Mouse (Mus musculus): ENCODE measurements around the gene Prkd1. TPM values are rescaled to one million over a fixed set of nuclear protein-coding genes. Genes with fewer than 3 reads are reported as not detected.

Gene Prkd1
- polyA plus RNA-seq, 1 experiment = 0.28 TPM

DNA sequence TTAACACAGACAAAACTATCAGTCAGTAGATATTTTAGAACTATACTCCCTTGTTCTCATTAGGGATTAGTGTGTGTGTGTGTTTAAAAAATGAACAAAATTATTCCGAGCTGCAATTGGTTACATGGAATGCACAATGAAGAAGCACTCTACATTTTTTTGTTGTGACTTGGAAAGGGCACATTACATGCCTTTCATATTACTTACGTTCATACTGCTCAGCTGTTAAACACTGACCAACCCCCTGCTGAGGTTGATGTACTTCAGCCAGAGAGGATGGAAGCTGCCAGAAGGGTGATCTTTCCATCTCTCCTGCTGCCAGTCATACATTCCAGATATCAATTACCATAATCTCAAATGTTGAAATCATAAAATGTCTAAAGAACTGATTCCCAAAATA is 134.4 kb downstream of the Prkd1 start:
- H3K4me3 ChIP-seq (ENCODE audit: insufficient read depth, poor library complexity, severe bottlenecking) = no peak overlapping the region
- H3K27me3 ChIP-seq (ENCODE audit: control insufficient read depth, insufficient read depth, insufficient read length) = no peaks in the 10 kb centered on the region
- TF ChIP-seq FOSL1 (IDR thresholded peaks at IDR 0.05; ENCODE audit: insufficient read depth, low read length, poor library complexity, severe bottlenecking) = no peak
- TF ChIP-seq CTCF (IDR thresholded peaks at IDR 0.05; ENCODE audit: control insufficient read depth, insufficient read depth, insufficient read length) = no peak
- TF ChIP-seq MYOD1 (IDR thresholded peaks at IDR 0.05; ENCODE audit: control insufficient read depth, insufficient read length, low read depth) = no peak
- TF ChIP-seq MAX (IDR thresholded peaks at IDR 0.05) = no peak
- no peak for TF ChIP-seq USF1 (IDR thresholded peaks at IDR 0.05; ENCODE audit: low read depth)
- no peak for TF ChIP-seq CEBPB (IDR thresholded peaks at IDR 0.05; ENCODE audit: low read depth)
- no peak for TF ChIP-seq MYOG (IDR thresholded peaks at IDR 0.05; ENCODE audit: control insufficient read depth, extremely low read depth, insufficient read length)
- no peak overlapping the region for H3ac ChIP-seq (ENCODE audit: control insufficient read depth, insufficient read length, low read depth)
- H3K79me2 ChIP-seq (ENCODE audit: control insufficient read depth, insufficient read depth) = no peaks in the 10 kb centered on the region
- H3K79me3 ChIP-seq (ENCODE audit: low read depth) = no peaks in the 10 kb centered on the region
- no peaks in the 10 kb centered on the region for H3K36me3 ChIP-seq (ENCODE audit: control insufficient read depth, insufficient read depth)

DNA sequence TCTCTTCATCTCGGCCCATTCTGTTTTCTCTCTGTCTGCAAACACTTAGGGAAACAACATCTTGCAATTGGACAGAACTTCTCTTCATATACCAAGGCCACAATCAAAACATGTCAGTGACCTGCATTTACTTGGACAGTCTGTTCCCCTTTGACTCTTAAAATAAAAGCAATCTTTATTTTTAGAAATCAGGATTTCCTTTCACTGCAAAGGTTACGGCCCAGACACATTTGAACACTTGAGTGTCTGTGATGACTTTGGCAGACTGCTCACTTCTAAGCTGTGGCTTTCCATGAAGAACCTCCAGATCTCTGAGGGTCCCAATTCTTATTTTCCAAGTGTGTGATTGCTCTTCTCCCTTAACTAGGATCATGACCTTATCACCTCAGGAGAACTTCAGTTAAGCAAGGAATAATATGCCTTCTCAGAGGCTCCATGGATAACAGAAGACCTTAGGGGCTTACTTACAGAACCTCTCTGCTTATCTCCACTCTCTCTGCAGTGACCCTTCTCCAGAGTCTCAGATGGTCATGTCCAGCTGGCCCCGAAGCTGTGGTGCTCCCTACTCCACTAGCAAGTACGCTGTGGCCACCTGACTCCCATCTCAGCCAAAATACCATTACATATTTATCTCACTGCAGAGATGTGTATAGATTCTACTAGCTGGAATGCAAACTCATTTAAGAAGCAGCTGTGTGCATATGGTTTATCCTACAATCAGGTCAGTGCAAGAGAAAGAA is 137.2 kb downstream of the Prkd1 start:
- Histone ChIP-seq H3ac (ENCODE audit: control insufficient read depth, insufficient read length, low read depth) (no peak overlapping the region), H3K79me3 (ENCODE audit: low read depth) (no peaks in the 10 kb centered on the region), H3K27me3 (ENCODE audit: control insufficient read depth, insufficient read depth, insufficient read length) (no peaks in the 10 kb centered on the region), H3K36me3 (ENCODE audit: control insufficient read depth, insufficient read depth) (no peaks in the 10 kb centered on the region), H3K79me2 (ENCODE audit: control insufficient read depth, insufficient read depth) (no peaks in the 10 kb centered on the region), H3K4me3 (ENCODE audit: insufficient read depth, poor library complexity, severe bottlenecking) (no peak overlapping the region)
- TF ChIP-seq MYOD1 (IDR thresholded peaks at IDR 0.05; ENCODE audit: control insufficient read depth, insufficient read length, low read depth) = no peak
- no peak for TF ChIP-seq USF1 (IDR thresholded peaks at IDR 0.05; ENCODE audit: low read depth)
- no peak for TF ChIP-seq FOSL1 (IDR thresholded peaks at IDR 0.05; ENCODE audit: insufficient read depth, low read length, poor library complexity, severe bottlenecking)
- no peak for TF ChIP-seq MAX (IDR thresholded peaks at IDR 0.05)
- no peak for TF ChIP-seq CEBPB (IDR thresholded peaks at IDR 0.05; ENCODE audit: low read depth)
- no peak for TF ChIP-seq CTCF (IDR thresholded peaks at IDR 0.05; ENCODE audit: control insufficient read depth, insufficient read depth, insufficient read length)
- TF ChIP-seq MYOG (IDR thresholded peaks at IDR 0.05; ENCODE audit: control insufficient read depth, extremely low read depth, insufficient read length) = no peak

DNA sequence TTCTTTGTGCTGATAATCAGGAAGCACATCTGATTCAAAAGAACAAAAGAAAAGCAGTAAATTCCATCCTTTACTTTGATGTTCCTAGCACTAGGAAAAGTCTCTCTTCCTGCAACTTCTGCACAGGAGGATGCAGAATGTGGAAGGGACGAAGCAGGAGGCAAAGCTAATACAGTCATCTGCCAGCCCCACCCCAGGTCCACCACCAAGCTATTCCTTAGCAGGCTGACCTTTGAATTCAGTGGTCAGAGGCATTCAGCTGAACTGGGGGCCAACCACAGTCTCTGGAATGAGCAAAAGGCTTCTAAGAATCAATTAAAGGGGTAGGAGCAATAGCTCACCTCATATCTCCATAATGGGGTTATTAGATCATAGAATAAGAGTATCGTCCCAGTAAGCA is 140.1 kb downstream of the Prkd1 start:
- TF ChIP-seq FOSL1 (IDR thresholded peaks at IDR 0.05; ENCODE audit: insufficient read depth, low read length, poor library complexity, severe bottlenecking) (no peak), MYOD1 (IDR thresholded peaks at IDR 0.05; ENCODE audit: control insufficient read depth, insufficient read length, low read depth) (no peak), CEBPB (IDR thresholded peaks at IDR 0.05; ENCODE audit: low read depth) (no peak), MAX (IDR thresholded peaks at IDR 0.05) (no peak)
- H3K79me2 ChIP-seq (ENCODE audit: control insufficient read depth, insufficient read depth) = no peaks in the 10 kb centered on the region
- no peak overlapping the region for H3ac ChIP-seq (ENCODE audit: control insufficient read depth, insufficient read length, low read depth)
- no peaks in the 10 kb centered on the region for H3K79me3 ChIP-seq (ENCODE audit: low read depth)
- H3K4me3 ChIP-seq (ENCODE audit: insufficient read depth, poor library complexity, severe bottlenecking) = no peak overlapping the region
- H3K27me3 ChIP-seq (ENCODE audit: control insufficient read depth, insufficient read depth, insufficient read length) = no peaks in the 10 kb centered on the region
- H3K36me3 ChIP-seq (ENCODE audit: control insufficient read depth, insufficient read depth) = no peaks in the 10 kb centered on the region

DNA sequence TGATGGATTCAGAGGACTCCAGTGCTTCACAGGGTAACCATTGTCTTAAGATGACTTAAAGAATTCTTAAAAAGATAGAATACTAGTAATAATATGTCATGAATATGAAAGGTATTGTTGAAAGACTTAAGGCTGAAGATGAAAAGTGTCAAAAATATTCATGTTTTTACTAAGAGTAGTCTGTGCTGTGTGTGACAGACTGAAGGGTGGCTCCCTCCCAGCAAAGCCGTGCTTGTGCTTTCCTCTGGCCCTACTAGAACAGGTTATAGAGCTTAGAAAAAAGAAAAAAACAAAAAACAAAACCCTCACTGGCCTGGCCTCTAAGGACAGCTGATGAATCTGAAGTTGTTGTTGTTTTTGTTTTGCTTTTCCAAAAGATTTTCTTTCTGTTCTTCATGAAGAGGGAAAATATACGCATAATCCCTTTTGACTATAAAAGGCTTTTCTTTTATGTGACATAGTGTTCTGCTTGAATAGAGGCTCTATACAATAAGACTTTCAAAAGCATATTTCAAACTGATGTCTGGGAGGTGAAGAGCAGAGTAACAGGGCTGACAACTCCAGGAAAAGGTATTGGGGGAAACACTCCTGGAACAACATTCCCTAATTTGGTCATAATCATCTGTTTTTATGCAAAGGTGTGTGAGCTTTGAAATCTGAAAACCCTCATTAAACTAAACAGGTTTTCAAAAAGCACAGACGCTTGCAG is 148.9 kb downstream of the Prkd1 start:
- no peak overlapping the region for H3K4me3 ChIP-seq (ENCODE audit: insufficient read depth, poor library complexity, severe bottlenecking)
- H3K79me3 ChIP-seq (ENCODE audit: low read depth) = no peaks in the 10 kb centered on the region
- H3ac ChIP-seq (ENCODE audit: control insufficient read depth, insufficient read length, low read depth) = no peak overlapping the region
- no peaks in the 10 kb centered on the region for H3K27me3 ChIP-seq (ENCODE audit: control insufficient read depth, insufficient read depth, insufficient read length)
- H3K79me2 ChIP-seq (ENCODE audit: control insufficient read depth, insufficient read depth) = no peaks in the 10 kb centered on the region
- TF ChIP-seq MAX (IDR thresholded peaks at IDR 0.05) = no peak
- no peak for TF ChIP-seq MYOD1 (IDR thresholded peaks at IDR 0.05; ENCODE audit: control insufficient read depth, insufficient read length, low read depth)
- no peak for TF ChIP-seq FOSL1 (IDR thresholded peaks at IDR 0.05; ENCODE audit: insufficient read depth, low read length, poor library complexity, severe bottlenecking)
- TF ChIP-seq CEBPB (IDR thresholded peaks at IDR 0.05; ENCODE audit: low read depth) = no peak
- TF ChIP-seq CTCF (IDR thresholded peaks at IDR 0.05; ENCODE audit: control insufficient read depth, insufficient read depth, insufficient read length) = no peak
- no peak for TF ChIP-seq USF1 (IDR thresholded peaks at IDR 0.05; ENCODE audit: low read depth)
- TF ChIP-seq MYOG (IDR thresholded peaks at IDR 0.05; ENCODE audit: control insufficient read depth, extremely low read depth, insufficient read length) = no peak
- no peaks in the 10 kb centered on the region for H3K36me3 ChIP-seq (ENCODE audit: control insufficient read depth, insufficient read depth)

DNA sequence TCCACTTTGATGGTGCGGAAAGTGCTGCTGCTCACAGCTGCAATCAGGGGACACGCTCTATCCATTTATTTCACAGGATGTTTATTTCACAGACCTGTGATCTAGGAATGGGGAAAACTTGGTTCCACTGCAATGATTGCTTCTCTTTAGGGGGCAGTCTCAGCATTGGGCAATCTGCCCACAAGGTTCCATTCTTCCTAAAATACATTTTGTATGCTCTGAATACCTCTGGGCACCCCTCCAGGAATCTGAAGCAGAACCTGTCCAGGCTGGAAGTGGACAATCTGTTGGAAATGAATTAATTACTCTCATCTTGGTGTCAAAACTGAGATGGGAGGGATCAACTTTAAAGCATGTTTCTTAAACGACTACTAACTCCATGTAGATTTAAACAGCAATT is 152.9 kb downstream of the Prkd1 start:
- no peak for TF ChIP-seq MYOG (IDR thresholded peaks at IDR 0.05; ENCODE audit: control insufficient read depth, extremely low read depth, insufficient read length)
- no peak for TF ChIP-seq USF1 (IDR thresholded peaks at IDR 0.05; ENCODE audit: low read depth)
- TF ChIP-seq CEBPB (IDR thresholded peaks at IDR 0.05; ENCODE audit: low read depth) = no peak
- TF ChIP-seq FOSL1 (IDR thresholded peaks at IDR 0.05; ENCODE audit: insufficient read depth, low read length, poor library complexity, severe bottlenecking) = no peak
- no peak for TF ChIP-seq MAX (IDR thresholded peaks at IDR 0.05)
- TF ChIP-seq MYOD1 (IDR thresholded peaks at IDR 0.05; ENCODE audit: control insufficient read depth, insufficient read length, low read depth) = no peak
- TF ChIP-seq CTCF (IDR thresholded peaks at IDR 0.05; ENCODE audit: control insufficient read depth, insufficient read depth, insufficient read length) = no peak
- no peaks in the 10 kb centered on the region for H3K36me3 ChIP-seq (ENCODE audit: control insufficient read depth, insufficient read depth)
- H3K79me2 ChIP-seq (ENCODE audit: control insufficient read depth, insufficient read depth) = no peaks in the 10 kb centered on the region
- H3ac ChIP-seq (ENCODE audit: control insufficient read depth, insufficient read length, low read depth) = no peak overlapping the region
- no peak overlapping the region for H3K4me3 ChIP-seq (ENCODE audit: insufficient read depth, poor library complexity, severe bottlenecking)
- H3K79me3 ChIP-seq (ENCODE audit: low read depth) = no peaks in the 10 kb centered on the region
- H3K27me3 ChIP-seq (ENCODE audit: control insufficient read depth, insufficient read depth, insufficient read length) = no peaks in the 10 kb centered on the region
